Mouse (Mus musculus): ENCODE measurements around the gene Setd7. TPM values are rescaled to one million over a fixed set of nuclear protein-coding genes. Genes with fewer than 3 reads are reported as not detected.

The Setd7 gene
- total RNA-seq, 1 experiment from 2014 or later = 33.5 TPM

GRCm38 (mm10) chr3:51559594-51560450 is 857 bp downstream of the Setd7 start:
- DNase-seq = peak; percentile 92

GRCm38 (mm10) chr3:51555583-51555982 is 5.1 kb downstream of the Setd7 start:
- no peak for DNase-seq

DNA sequence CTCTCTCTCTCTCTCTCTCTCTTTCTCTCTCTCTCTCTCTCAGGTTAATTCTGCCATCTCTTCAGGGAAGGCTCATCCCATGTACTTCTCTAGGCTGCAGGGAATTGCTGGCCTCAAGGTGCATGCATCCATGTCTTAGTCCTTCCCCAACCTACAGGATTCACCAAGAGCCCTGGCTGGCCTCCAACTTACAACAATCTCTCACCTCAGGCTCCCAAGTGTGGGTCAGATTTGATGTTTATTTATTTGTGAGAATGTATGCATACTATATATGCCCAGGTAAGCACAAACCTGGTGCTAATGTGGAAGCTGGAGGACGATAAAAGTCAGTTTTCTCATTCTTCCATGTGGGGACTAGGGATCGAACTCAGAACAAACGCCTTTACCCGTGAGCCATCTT is 5.8 kb downstream of the Setd7 start:
- no peak for DNase-seq

- no peak for DNase-seq
Measured at GRCm38 (mm10) chr3:51554067-51554466, 6.6 kb downstream of the Setd7 start.

DNA sequence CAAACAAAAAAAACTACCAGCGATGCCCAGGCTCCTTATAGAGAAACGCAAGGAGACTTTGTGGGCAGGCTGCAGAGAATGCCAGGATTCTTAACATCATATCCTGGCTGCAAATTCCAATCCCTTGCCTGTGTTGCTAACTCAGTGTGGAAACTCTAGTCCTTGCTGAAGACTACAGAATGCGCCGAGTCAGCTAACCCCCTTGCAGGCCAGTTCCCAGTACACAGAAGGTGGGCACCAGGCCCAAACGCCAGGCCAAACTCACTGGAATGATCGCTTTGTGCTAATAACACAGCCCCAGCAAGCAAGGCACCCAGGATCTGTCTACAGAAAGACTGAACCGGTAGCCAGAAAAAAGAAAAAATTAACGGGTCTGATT is 7.2 kb downstream of the Setd7 start:
- peak; percentile 72 for DNase-seq

DNA sequence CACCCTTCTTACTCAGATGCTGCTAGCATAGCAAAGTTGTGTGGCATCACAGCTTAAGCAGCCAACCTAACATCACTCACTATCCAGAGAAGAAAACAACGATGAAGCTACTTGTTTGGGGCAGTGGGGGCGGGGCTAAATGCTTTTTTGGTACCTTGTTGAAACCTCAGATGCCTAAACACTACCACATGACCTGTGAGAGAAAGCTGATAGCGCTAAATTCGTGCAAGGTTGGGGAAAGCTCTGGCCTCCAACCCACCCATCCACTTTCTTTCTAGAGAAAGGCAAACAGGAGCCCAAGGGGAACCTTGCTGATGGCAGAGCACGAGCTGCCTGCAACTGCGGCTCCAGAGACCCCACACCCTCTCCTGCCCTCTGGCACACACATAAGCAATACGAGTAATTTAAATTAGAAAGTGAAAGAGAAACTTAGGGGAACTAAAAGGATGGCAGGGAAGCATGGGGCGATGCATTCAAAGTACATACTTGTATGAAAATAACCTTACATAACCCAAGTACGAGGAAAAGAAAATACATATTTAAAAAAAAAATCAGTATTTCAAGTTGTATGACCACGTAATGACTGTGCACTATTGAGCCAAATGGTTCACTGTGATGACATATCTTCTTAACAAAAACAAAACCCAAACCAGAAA is 7.7 kb downstream of the Setd7 start:
- DNase-seq = no peak

GRCm38 (mm10) chr3:51552197-51552596 is 8.5 kb downstream of the Setd7 start:
- DNase-seq = no peak

DNA sequence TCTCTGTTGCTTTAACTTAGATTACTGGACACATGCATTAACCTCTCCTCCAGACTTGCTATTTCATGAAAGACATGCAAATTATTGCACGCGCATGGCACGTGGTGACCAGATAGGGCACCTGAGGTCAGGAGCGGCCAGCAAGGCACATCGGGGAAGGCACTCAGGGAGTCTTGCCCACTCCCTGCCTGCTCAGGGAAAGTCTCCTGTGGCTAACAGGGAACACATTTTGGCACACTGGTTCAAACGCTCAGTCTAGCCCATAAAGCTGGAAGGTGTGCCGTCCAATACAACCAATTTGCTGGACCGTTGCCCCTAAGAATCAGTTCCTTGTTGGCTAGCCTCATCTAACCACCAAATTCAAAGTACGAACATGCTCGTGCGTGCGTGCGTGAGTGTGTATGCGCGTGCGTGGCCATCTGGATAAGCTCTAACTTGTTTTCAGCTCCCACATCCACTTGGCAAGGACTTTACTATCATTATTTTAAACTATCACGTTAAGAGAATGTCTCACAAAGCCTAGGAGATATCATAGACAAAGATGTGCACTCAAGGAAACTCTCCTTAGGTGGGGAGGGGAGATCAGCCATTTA is 11.6 kb downstream of the Setd7 start:
- DNase-seq = peak; percentile 63

DNA sequence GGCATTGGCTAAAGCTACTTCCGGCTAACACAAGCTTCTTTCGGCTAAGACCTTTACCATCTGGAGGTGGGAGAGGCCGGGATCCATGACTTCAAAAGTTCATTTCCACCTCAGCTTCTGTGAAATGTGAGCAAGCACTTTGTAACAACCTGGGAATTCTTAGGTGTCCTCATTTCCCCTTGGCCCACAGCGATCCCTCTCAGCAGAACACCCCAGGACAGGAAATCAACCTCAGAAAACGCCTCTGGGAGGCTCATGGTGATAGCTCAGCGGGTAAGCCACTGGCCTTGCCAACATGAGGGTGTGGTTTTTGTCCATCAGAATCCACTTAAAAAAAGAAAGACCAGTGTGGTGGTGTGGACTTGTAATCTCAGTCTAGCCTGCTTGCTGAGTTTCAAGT is 13.1 kb downstream of the Setd7 start:
- DNase-seq = no peak

- DNase-seq = no peak
Measured at GRCm38 (mm10) chr3:51544442-51545128, 16.1 kb downstream of the Setd7 start.

DNA sequence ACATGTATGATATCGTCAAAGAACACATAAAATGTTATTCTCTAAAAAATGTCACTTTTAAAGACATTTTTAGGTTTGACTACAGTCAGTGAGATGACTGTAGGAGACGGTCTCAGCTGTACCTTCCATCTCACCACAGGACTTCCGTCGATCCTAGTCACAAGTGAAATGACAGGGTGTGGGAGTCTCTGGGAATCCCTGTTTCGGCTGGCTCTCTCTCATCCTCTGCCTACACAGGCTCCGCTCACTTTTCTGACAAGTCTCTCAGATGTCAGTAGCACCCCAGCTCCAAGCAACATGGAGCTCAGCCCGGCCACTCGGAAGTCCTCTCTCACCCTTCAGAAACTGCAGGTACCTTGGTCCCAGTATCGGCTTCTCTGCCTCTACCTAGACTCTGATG is 20.0 kb downstream of the Setd7 start:
- no peak for DNase-seq

- DNase-seq = peak; percentile 90
Measured at GRCm38 (mm10) chr3:51539567-51540408, 20.9 kb downstream of the Setd7 start.

DNA sequence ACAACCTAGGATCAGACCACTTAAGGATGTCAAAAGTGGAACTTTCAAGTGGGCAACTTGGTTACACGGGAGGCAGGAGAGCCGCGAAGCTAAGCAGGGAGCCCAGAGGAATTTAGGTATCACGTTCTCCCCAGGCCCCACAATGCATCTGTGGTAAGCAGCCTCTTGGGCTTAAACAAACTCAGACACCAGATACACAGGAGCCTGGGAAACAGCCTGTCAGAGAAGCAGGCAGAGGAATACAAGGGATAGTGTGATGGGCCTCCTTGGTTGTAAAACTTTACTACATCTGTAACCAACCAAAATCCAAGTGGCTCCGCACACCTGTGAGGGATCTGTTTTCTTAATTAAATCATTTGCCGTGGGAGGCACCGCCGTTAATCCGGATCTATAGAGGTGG is 26.7 kb downstream of the Setd7 start:
- DNase-seq = no peak

DNA sequence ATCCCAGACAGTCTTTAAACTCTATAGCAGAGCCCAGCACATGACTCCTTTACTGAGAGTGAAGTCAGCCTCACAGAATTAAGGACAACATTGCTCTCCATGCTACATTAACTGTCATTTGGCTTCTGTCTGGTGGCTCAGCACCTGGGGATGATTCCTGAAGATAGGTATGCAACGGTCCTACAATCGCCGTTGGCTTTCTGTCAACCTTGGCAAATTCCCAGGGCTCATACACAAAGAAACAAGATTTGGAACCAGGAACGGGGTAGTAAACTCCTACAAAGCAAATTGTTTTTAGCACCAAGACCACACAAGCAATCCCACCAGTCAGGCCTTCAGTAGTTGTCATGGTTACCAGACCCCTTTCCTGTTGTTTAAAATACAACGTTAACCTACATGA is 27.1 kb downstream of the Setd7 start:
- no peak for DNase-seq

DNA sequence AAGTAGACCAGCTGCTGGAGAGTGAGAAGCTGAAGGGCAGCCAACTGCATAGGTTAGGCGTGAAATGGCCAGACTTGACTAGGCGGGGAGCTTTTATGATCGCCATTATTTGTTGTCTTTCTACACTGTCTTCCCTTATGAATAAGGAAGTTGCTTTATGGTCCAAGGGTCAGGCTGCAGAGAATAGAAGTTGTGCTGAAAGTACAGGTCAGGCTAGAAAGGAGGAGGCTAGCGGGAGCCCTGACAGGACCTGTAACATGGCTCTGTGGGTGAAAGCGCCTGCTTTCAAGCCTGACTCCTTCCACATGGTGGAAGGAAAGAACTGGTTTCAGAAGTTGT is 28.4 kb downstream of the Setd7 start:
- DNase-seq = no peak

GRCm38 (mm10) chr3:51531473-51532281 is 29.0 kb downstream of the Setd7 start:
- peak; percentile 84 for DNase-seq

DNA sequence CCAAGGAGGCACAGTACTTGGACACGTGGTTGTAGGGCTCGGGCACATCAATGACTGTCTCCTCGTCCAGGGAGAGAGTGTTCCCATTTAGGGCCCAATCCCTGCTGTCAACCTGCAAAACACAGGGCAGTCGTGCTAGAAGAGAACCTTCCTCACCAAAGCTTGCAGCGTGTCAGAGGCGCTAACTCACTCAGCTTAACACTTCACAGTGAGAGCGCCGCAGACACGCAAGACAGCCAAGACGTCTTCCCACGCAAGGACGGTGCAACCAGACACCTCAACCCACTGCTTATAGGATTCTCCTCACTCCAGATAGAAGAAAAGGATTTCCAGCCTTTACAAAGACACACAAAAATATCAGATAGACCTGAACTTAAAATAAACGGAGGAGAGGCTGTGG is 33.8 kb downstream of the Setd7 start:
- no peak for DNase-seq

DNA sequence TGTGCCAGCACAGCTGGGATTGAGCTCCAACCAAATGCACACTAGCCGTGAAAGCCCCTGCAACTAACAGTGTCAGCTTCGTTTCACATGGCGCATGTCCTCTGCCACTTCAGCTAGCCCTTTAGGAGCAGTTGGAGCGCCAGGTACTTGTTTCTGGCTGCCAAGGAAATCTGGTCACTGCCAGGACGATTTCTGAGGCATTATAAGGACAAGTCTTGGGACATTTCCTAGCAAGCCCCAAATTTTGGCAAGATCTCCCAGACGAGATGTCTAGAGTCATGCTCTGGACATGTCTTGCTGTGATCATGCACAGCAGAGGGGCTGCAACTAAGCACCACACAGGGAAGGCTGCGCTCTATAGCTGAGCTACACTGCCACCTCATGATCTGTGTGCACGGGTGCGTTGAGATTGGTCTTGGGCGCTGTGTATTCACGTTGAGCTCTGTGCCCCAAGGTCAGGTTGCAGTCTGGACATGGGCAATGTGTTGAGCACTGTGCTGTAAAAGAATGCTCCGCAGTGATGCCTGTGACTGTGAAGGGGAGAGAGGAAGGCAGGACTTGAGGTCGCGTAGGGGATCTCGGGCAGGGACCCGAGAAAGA is 35.4 kb downstream of the Setd7 start:
- DNase-seq = peak; percentile 44

DNA sequence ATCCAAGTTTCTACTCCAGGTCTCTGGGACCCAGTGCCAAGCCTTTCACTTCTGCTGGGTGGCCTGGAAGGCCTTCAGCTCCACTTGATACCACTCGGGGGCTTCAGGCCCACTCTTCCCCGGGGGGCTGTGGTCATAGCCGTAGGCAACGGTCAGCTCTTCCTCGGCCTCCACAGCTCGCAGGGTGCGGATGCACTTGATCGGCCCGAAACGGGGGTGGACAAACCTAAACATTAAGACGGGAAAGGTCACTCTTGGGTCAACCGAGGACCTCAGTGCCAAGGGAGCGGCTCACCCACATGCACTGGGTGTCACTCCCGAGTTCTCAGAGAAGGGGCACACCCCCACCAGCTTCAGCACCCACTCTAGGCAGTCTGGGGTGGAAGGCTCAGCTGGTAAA is 39.4 kb downstream of the Setd7 start:
- DNase-seq = no peak

DNA sequence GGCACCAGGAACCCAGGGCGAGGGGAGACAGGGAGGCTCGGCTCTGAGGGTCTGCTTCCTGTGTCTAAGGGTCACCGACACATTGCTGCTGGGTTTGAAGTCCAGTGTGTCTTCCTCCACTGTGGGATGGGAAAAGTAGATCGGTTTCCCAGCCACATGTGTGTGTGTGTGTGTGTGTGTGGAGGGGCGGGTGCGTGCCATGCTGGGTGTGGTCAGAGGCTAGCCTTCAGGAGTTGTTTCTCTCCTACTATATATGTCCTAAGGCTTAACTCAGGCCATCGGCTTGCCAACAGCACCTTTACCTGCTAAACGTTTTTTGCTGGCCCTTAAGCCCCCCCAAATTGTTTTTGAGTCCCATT is 41.9 kb downstream of the Setd7 start:
- DNase-seq = no peak
